Mouse (Mus musculus): ENCODE measurements at regions not wholly inside any gene's neighbourhood (a gene's known extent, or its start where the extent isn't known, plus 50 kb on each side); places are given as distances from the start of the nearest gene placed in this dataset.

GRCm38 (mm10) chr2:81089121-81089520, 472.1 kb downstream of the Nup35 start:
- Histone ChIP-seq H3K79me2 (ENCODE audit: control insufficient read depth, insufficient read depth, low read length, poor library complexity) (no peaks in the 10 kb centered on the region), H3K9ac (ENCODE audit: control insufficient read depth, low read depth, low read length, poor library complexity, severe bottlenecking) (no peak overlapping the region), H3K9me3 (replicated peaks; ENCODE audit: insufficient read depth, low read length) (no peaks in the 10 kb centered on the region), H3K4me3 (ENCODE audit: control insufficient read depth in 1 of 2, insufficient read depth in 1 of 2, low read depth in 2 of 2, low read length in 2 of 2) (no peak overlapping the region), H3K4me1 (ENCODE audit: control insufficient read depth in 1 of 2, insufficient read depth in 2 of 2, low read length in 2 of 2) (no peaks in the 10 kb centered on the region), H3K27me3 (ENCODE audit: control insufficient read depth in 1 of 2, insufficient read depth in 2 of 2, low read length in 2 of 2) (no peaks in the 10 kb centered on the region), H3K36me3 (ENCODE audit: control insufficient read depth in 1 of 2, insufficient read depth in 2 of 2, low read length in 2 of 2) (no peaks in the 10 kb centered on the region), H3K27ac (ENCODE audit: control insufficient read depth, low read depth, low read length) (no peak overlapping the region)
- TF ChIP-seq USF1 (IDR thresholded peaks at IDR 0.05; ENCODE audit: low read depth, low read length), result no peak
- TF ChIP-seq NRF1 (IDR thresholded peaks at IDR 0.05; ENCODE audit: insufficient read depth, low read depth, low read length, poor library complexity, severe bottlenecking), result no peak
- TF ChIP-seq CTCF (IDR thresholded peaks at IDR 0.05 in 2 of 3, conservative IDR thresholded peaks at IDR 0.05 in 1 of 3; ENCODE audit: control insufficient read depth in 1 of 3, insufficient read depth in 1 of 3, low read depth in 2 of 3, low read length in 3 of 3, poor library complexity in 1 of 3, severe bottlenecking in 1 of 3), result no peak
- TF ChIP-seq MXI1 (IDR thresholded peaks at IDR 0.05; ENCODE audit: low read depth, low read length), result no peak
- TF ChIP-seq RAD21 (IDR thresholded peaks at IDR 0.05; ENCODE audit: low read depth, low read length), result no peak
- TF ChIP-seq MEF2A (IDR thresholded peaks at IDR 0.05; ENCODE audit: extremely low read depth, insufficient replicate concordance, low read depth, low read length, poor library complexity, severe bottlenecking), result no peak
- TF ChIP-seq POLR2AphosphoS2 (IDR thresholded peaks at IDR 0.05; ENCODE audit: low read length), result no peak
- no peak for TF ChIP-seq MYC (IDR thresholded peaks at IDR 0.05; ENCODE audit: low read depth, low read length)
- TF ChIP-seq MAZ (IDR thresholded peaks at IDR 0.05; ENCODE audit: low read depth, low read length), result no peak
- no peak for TF ChIP-seq MYB (IDR thresholded peaks at IDR 0.05; ENCODE audit: low read depth, low read length)
- TF ChIP-seq USF2 (IDR thresholded peaks at IDR 0.05; ENCODE audit: borderline replicate concordance in 1 of 2, insufficient read depth in 1 of 2, low read depth in 1 of 2, low read length in 2 of 2), result no peak
- TF ChIP-seq CHD1 (IDR thresholded peaks at IDR 0.05; ENCODE audit: low read depth, low read length), result no peak
- no peak for TF ChIP-seq NELFE (IDR thresholded peaks at IDR 0.05; ENCODE audit: low read depth, low read length)
- TF ChIP-seq KAT2A (conservative IDR thresholded peaks at IDR 0.05; ENCODE audit: low read depth, low read length), result no peak
- no peak for TF ChIP-seq JUND (IDR thresholded peaks at IDR 0.05; ENCODE audit: low read depth, low read length)
- TF ChIP-seq TBP (IDR thresholded peaks at IDR 0.05; ENCODE audit: low read depth, low read length), result no peak
- no peak for TF ChIP-seq POLR2A (IDR thresholded peaks at IDR 0.05; ENCODE audit: control insufficient read depth in 1 of 2, insufficient read depth in 1 of 2, low read depth in 1 of 2, low read length in 2 of 2, poor library complexity in 1 of 2)
- TF ChIP-seq ZC3H11A (IDR thresholded peaks at IDR 0.05; ENCODE audit: low read depth, low read length), result no peak
- no peak for TF ChIP-seq RCOR1 (IDR thresholded peaks at IDR 0.05; ENCODE audit: low read depth, low read length)
- TF ChIP-seq ZKSCAN1 (IDR thresholded peaks at IDR 0.05; ENCODE audit: low read depth, low read length), result no peak
- no peak for DNase-seq (ENCODE audit: low read depth, low spot score)

- TF ChIP-seq ETS1 (IDR thresholded peaks at IDR 0.05; ENCODE audit: low read depth, low read length), result no peak
- TF ChIP-seq ZMIZ1 (IDR thresholded peaks at IDR 0.05; ENCODE audit: low read depth, low read length), result no peak
- TF ChIP-seq POLR2AphosphoS2 (IDR thresholded peaks at IDR 0.05; ENCODE audit: low read length), result no peak
- TF ChIP-seq MYC (IDR thresholded peaks at IDR 0.05; ENCODE audit: low read depth, low read length), result no peak
- no peak for TF ChIP-seq CHD2 (IDR thresholded peaks at IDR 0.05; ENCODE audit: low read length)
- no peak for TF ChIP-seq MAX (IDR thresholded peaks at IDR 0.05; ENCODE audit: low read length)
- TF ChIP-seq TAL1 (IDR thresholded peaks at IDR 0.05; ENCODE audit: low read length), result no peak
- no peak for TF ChIP-seq SIN3A (IDR thresholded peaks at IDR 0.05; ENCODE audit: low read length)
- no peak for TF ChIP-seq JUND (IDR thresholded peaks at IDR 0.05; ENCODE audit: low read depth, low read length)
- H3K4me1 ChIP-seq (ENCODE audit: control insufficient read depth in 1 of 2, insufficient read depth in 2 of 2, low read length in 2 of 2), result no peaks in the 10 kb centered on the region
- no peaks in the 10 kb centered on the region for H3K79me2 ChIP-seq (ENCODE audit: control insufficient read depth, insufficient read depth, low read length, poor library complexity)
- no peak overlapping the region for H3K4me3 ChIP-seq (ENCODE audit: control insufficient read depth in 1 of 2, insufficient read depth in 1 of 2, low read depth in 2 of 2, low read length in 2 of 2)
- no peaks in the 10 kb centered on the region for H3K27me3 ChIP-seq (ENCODE audit: control insufficient read depth in 1 of 2, insufficient read depth in 2 of 2, low read length in 2 of 2)
- no peak overlapping the region for H3K9ac ChIP-seq (ENCODE audit: control insufficient read depth, low read depth, low read length, poor library complexity, severe bottlenecking)
- H3K36me3 ChIP-seq (ENCODE audit: control insufficient read depth in 1 of 2, insufficient read depth in 2 of 2, low read length in 2 of 2), result no peaks in the 10 kb centered on the region
- DNase-seq (ENCODE audit: low read depth, low spot score), result no peak
- H3K27ac ChIP-seq (ENCODE audit: control insufficient read depth, low read depth, low read length), result no peak overlapping the region
- H3K9me3 ChIP-seq (replicated peaks; ENCODE audit: insufficient read depth, low read length), result no peaks in the 10 kb centered on the region
These were observed 488.8 kb downstream of the Nup35 start for GRCm38 (mm10) chr2:81105834-81106233.
